Mouse (Mus musculus): Measurements from ENCODE around the gene Kif22.
"Not testable (repeated sequence)": the region's sequence is repeated elsewhere in the genome, so short reads cannot be mapped to it uniquely, and the experiment has no call there.

The Kif22 gene

GRCm38 (mm10) chr7:127041851-127042672 lies at the start of gene Kif22:
Gene Kif22 (minus strand): TSS chr7:127042471.
- DNase-seq (ENCODE audit: low read depth, low spot score): peak; percentile 91

GRCm38 (mm10) chr7:127091114-127091896 lies 49.0 kb upstream of the Kif22 start, which contains the start of gene AI467606:
Gene AI467606 (plus strand): TSS chr7:127091359.
- DNase-seq (ENCODE audit: low read depth, low spot score): peak; percentile 98

- DNase-seq (ENCODE audit: low read depth, low spot score): no peak
These were observed 48.2 kb upstream of the Kif22 start for GRCm38 (mm10) chr7:127090154-127091113.

GRCm38 (mm10) chr7:127088901-127089845 lies 46.9 kb upstream of the Kif22 start:
- DNase-seq (ENCODE audit: low read depth, low spot score): peak; percentile 73

- DNase-seq (ENCODE audit: low read depth, low spot score): no peak
These were observed 45.8 kb upstream of the Kif22 start for GRCm38 (mm10) chr7:127088083-127088482.

GRCm38 (mm10) chr7:127087278-127088010 lies 45.2 kb upstream of the Kif22 start, which contains the start of gene Zg16:
Gene Zg16 (minus strand): TSS chr7:127087328.
- not testable (repeated sequence) for DNase-seq (ENCODE audit: low read depth, low spot score)

- not testable (repeated sequence) for DNase-seq (ENCODE audit: low read depth, low spot score)
These were observed 43.5 kb upstream of the Kif22 start for GRCm38 (mm10) chr7:127085751-127086150.

- no peak for DNase-seq (ENCODE audit: low read depth, low spot score)
These were observed 42.5 kb upstream of the Kif22 start for GRCm38 (mm10) chr7:127084794-127085193.

- no peak for DNase-seq (ENCODE audit: low read depth, low spot score)
These were observed 41.4 kb upstream of the Kif22 start for GRCm38 (mm10) chr7:127083689-127084088.

- DNase-seq (ENCODE audit: low read depth, low spot score): no peak
These were observed 40.7 kb upstream of the Kif22 start for GRCm38 (mm10) chr7:127082995-127083394.

GRCm38 (mm10) chr7:127082271-127082670 lies 40.0 kb upstream of the Kif22 start:
- no peak for DNase-seq (ENCODE audit: low read depth, low spot score)

GRCm38 (mm10) chr7:127080045-127080444 lies 37.8 kb upstream of the Kif22 start:
- no peak for DNase-seq (ENCODE audit: low read depth, low spot score)

- DNase-seq (ENCODE audit: low read depth, low spot score): no peak
These were observed 35.4 kb upstream of the Kif22 start for GRCm38 (mm10) chr7:127077692-127078091.

- no peak for DNase-seq (ENCODE audit: low read depth, low spot score)
These were observed 33.9 kb upstream of the Kif22 start for GRCm38 (mm10) chr7:127076188-127076587.

GRCm38 (mm10) chr7:127073221-127073620 lies 30.9 kb upstream of the Kif22 start:
- DNase-seq (ENCODE audit: low read depth, low spot score): no peak

- DNase-seq (ENCODE audit: low read depth, low spot score): no peak
These were observed 28.7 kb upstream of the Kif22 start for GRCm38 (mm10) chr7:127070871-127071413.

- DNase-seq (ENCODE audit: low read depth, low spot score): no peak
These were observed 24.0 kb upstream of the Kif22 start for GRCm38 (mm10) chr7:127066317-127066716.

GRCm38 (mm10) chr7:127065538-127065937 lies 23.3 kb upstream of the Kif22 start:
- DNase-seq (ENCODE audit: low read depth, low spot score): peak; percentile 49

- DNase-seq (ENCODE audit: low read depth, low spot score): no peak
These were observed 12.8 kb upstream of the Kif22 start for GRCm38 (mm10) chr7:127055026-127055585.
